Mouse (Mus musculus): ENCODE measurements around the gene Isg15.

DNA sequence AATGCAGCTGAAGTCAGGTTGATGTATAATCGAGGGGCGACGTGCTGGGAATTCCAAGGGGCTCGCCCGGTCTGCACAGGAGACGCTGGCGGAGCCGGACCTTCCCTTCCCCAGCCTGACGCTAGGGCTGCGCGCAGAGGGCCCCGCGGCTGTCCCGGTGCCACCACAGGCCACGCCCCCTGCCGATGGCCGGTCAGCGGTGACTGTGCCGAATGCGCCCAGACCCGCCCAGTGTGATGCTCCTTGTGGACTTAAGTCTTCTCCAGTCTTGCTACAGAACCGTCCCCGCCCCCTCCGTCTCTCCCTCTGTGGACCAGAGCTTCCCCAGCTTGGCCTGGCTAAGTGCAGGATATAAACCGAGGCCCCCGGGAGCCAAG is 2.8 kb downstream of the Isg15 start:
- no peak for TF ChIP-seq POLR2A (IDR thresholded peaks at IDR 0.05; ENCODE audit: borderline replicate concordance, low read depth, low read length)
- TF ChIP-seq CTCF (IDR thresholded peaks at IDR 0.05; ENCODE audit: low read depth, low read length), result no peak

All from bone marrow macrophage, adult 2 months (primary cell).